Mouse (Mus musculus): Measurements from ENCODE around the gene Adam15. TPM values are rescaled to one million over a fixed set of nuclear protein-coding genes. Genes with fewer than 3 reads are reported as not detected.

Gene Adam15
- polyA plus RNA-seq, 1 experiment from 2014 or later: 9.1 TPM

GRCm38 (mm10) chr3:89385451-89385850 is 35.7 kb upstream of the Adam15 start:
- peak overlapping the region; percentile 26; the same call in 1 of the 2 replicates for H3K9ac ChIP-seq (replicated peaks)
- H3K4me3 ChIP-seq (ENCODE audit: low read depth, low read length): peak overlapping the region; percentile 36
- WGBS (ENCODE audit: insufficient replicate concordance): 26% methylated on average over 11 of the region's 11 CpGs
- TF ChIP-seq EP300 (IDR thresholded peaks at IDR 0.05; ENCODE audit: low read depth) (no peak), CTCF (IDR thresholded peaks at IDR 0.05; ENCODE audit: low read depth) (no peak)
- peaks cover 8% of the 10 kb centered on the region; the same call in 1 of the 2 replicates for H3K36me3 ChIP-seq (replicated peaks; ENCODE audit: insufficient read depth, low read length)
- ATAC-seq (no peak), DNase-seq (no peak)
- no peaks in the 10 kb centered on the region for H3K27me3 ChIP-seq (ENCODE audit: insufficient read depth, low read length)
- peaks cover 36% of the 10 kb centered on the region for H3K4me1 ChIP-seq (ENCODE audit: insufficient read depth)
- H3K4me2 ChIP-seq (ENCODE audit: low read depth, low read length): peak overlapping the region; percentile 60
- H3K27ac ChIP-seq (ENCODE audit: low read depth): peak overlapping the region; percentile 48
- H3K9me3 ChIP-seq (ENCODE audit: low read length): no peaks in the 10 kb centered on the region

- Histone ChIP-seq H3K4me3 (ENCODE audit: low read depth, low read length) (peak overlapping the region; percentile 36), H3K9ac (replicated peaks) (no peak overlapping the region), H3K9me3 (ENCODE audit: low read length) (no peaks in the 10 kb centered on the region), H3K27me3 (ENCODE audit: insufficient read depth, low read length) (no peaks in the 10 kb centered on the region), H3K4me1 (ENCODE audit: insufficient read depth) (peaks cover 27% of the 10 kb centered on the region), H3K4me2 (ENCODE audit: low read depth, low read length) (peak overlapping the region; percentile 60), H3K36me3 (replicated peaks; ENCODE audit: insufficient read depth, low read length) (peaks cover 11% of the 10 kb centered on the region), H3K27ac (ENCODE audit: low read depth) (no peak overlapping the region; the same call in 1 of the 2 replicates)
- DNase-seq (no peak), ATAC-seq (no peak)
- 69% methylated on average over 11 of the region's 12 CpGs for WGBS (ENCODE audit: insufficient replicate concordance)
- TF ChIP-seq EP300 (IDR thresholded peaks at IDR 0.05; ENCODE audit: low read depth): no peak
- TF ChIP-seq CTCF (IDR thresholded peaks at IDR 0.05; ENCODE audit: low read depth): no peak
Measured at GRCm38 (mm10) chr3:89384331-89385076, 34.7 kb upstream of the Adam15 start.

GRCm38 (mm10) chr3:89383651-89384255 is 34.0 kb upstream of the Adam15 start:
- DNase-seq (no peak), ATAC-seq (no peak)
- Histone ChIP-seq H3K4me1 (ENCODE audit: insufficient read depth) (peaks cover 24% of the 10 kb centered on the region), H3K27me3 (ENCODE audit: insufficient read depth, low read length) (no peaks in the 10 kb centered on the region), H3K4me2 (ENCODE audit: low read depth, low read length) (no peak overlapping the region), H3K9me3 (ENCODE audit: low read length) (no peaks in the 10 kb centered on the region), H3K9ac (replicated peaks) (no peak overlapping the region), H3K4me3 (ENCODE audit: low read depth, low read length) (no peak overlapping the region), H3K27ac (ENCODE audit: low read depth) (no peak overlapping the region), H3K36me3 (replicated peaks; ENCODE audit: insufficient read depth, low read length) (peaks cover 18% of the 10 kb centered on the region)
- no peak for TF ChIP-seq EP300 (IDR thresholded peaks at IDR 0.05; ENCODE audit: low read depth)
- no peak for TF ChIP-seq CTCF (IDR thresholded peaks at IDR 0.05; ENCODE audit: low read depth)
- 66% methylated on average over 5 of the region's 5 CpGs for WGBS (ENCODE audit: insufficient replicate concordance)

GRCm38 (mm10) chr3:89382950-89383349 is 33.2 kb upstream of the Adam15 start:
- Histone ChIP-seq H3K36me3 (replicated peaks; ENCODE audit: insufficient read depth, low read length) (peaks cover 18% of the 10 kb centered on the region), H3K9ac (replicated peaks) (no peak overlapping the region), H3K4me3 (ENCODE audit: low read depth, low read length) (no peak overlapping the region), H3K4me1 (ENCODE audit: insufficient read depth) (peaks cover 21% of the 10 kb centered on the region), H3K4me2 (ENCODE audit: low read depth, low read length) (no peak overlapping the region), H3K9me3 (ENCODE audit: low read length) (no peaks in the 10 kb centered on the region), H3K27ac (ENCODE audit: low read depth) (no peak overlapping the region), H3K27me3 (ENCODE audit: insufficient read depth, low read length) (no peaks in the 10 kb centered on the region)
- 78% methylated on average over 5 of the region's 5 CpGs for WGBS (ENCODE audit: insufficient replicate concordance)
- no peak for DNase-seq
- no peak for TF ChIP-seq EP300 (IDR thresholded peaks at IDR 0.05; ENCODE audit: low read depth)
- TF ChIP-seq CTCF (IDR thresholded peaks at IDR 0.05; ENCODE audit: low read depth): no peak
- no peak for ATAC-seq

GRCm38 (mm10) chr3:89382033-89382882 is 32.5 kb upstream of the Adam15 start:
- 72% methylated on average over 9 of the region's 9 CpGs for WGBS (ENCODE audit: insufficient replicate concordance)
- no peak for ATAC-seq
- H3K27ac ChIP-seq (ENCODE audit: low read depth): no peak overlapping the region

GRCm38 (mm10) chr3:89381233-89381632 is 31.4 kb upstream of the Adam15 start:
- 83% methylated on average over 11 of the region's 11 CpGs for WGBS (ENCODE audit: insufficient replicate concordance)

More at GRCm38 (mm10) chr3:89382033-89382882, 32.5 kb upstream of the Adam15 start:
- Histone ChIP-seq H3K4me2 (ENCODE audit: low read depth, low read length) (no peak overlapping the region), H3K9me3 (ENCODE audit: low read length) (no peaks in the 10 kb centered on the region), H3K4me1 (ENCODE audit: insufficient read depth) (peaks cover 19% of the 10 kb centered on the region), H3K36me3 (replicated peaks; ENCODE audit: insufficient read depth, low read length) (peaks cover 20% of the 10 kb centered on the region), H3K4me3 (ENCODE audit: low read depth, low read length) (no peak overlapping the region), H3K27me3 (ENCODE audit: insufficient read depth, low read length) (no peaks in the 10 kb centered on the region), H3K9ac (replicated peaks) (no peak overlapping the region)
- no peak for DNase-seq
- no peak for TF ChIP-seq CTCF (IDR thresholded peaks at IDR 0.05; ENCODE audit: low read depth)
- TF ChIP-seq EP300 (IDR thresholded peaks at IDR 0.05; ENCODE audit: low read depth): no peak

More at GRCm38 (mm10) chr3:89381233-89381632, 31.4 kb upstream of the Adam15 start:
- H3K9ac ChIP-seq (replicated peaks): no peak overlapping the region
- TF ChIP-seq CTCF (IDR thresholded peaks at IDR 0.05; ENCODE audit: low read depth) (no peak), EP300 (IDR thresholded peaks at IDR 0.05; ENCODE audit: low read depth) (no peak)
- H3K4me1 ChIP-seq (ENCODE audit: insufficient read depth): peaks cover 16% of the 10 kb centered on the region
- H3K4me3 ChIP-seq (ENCODE audit: low read depth, low read length): no peak overlapping the region
- no peak overlapping the region for H3K4me2 ChIP-seq (ENCODE audit: low read depth, low read length)
- H3K36me3 ChIP-seq (replicated peaks; ENCODE audit: insufficient read depth, low read length): peaks cover 23% of the 10 kb centered on the region
- H3K9me3 ChIP-seq (ENCODE audit: low read length): no peaks in the 10 kb centered on the region
- no peak for DNase-seq
- no peak for ATAC-seq
- no peaks in the 10 kb centered on the region for H3K27me3 ChIP-seq (ENCODE audit: insufficient read depth, low read length)
- no peak overlapping the region for H3K27ac ChIP-seq (ENCODE audit: low read depth)

Measured in liver, postnatal 0 days (tissue).